Mouse (Mus musculus): Measurements from ENCODE around the gene Dnm1l.
"Not testable (repeated sequence)": the region's sequence is repeated elsewhere in the genome, so short reads cannot be mapped to it uniquely, and the experiment has no call there.

Gene Dnm1l

GRCm38 (mm10) chr16:16358481-16359100 is at the start of gene Dnm1l:
TSS of gene Dnm1l (minus strand) at chr16:16358959.
- peak; percentile 78 for DNase-seq (ENCODE audit: low spot score)

DNA sequence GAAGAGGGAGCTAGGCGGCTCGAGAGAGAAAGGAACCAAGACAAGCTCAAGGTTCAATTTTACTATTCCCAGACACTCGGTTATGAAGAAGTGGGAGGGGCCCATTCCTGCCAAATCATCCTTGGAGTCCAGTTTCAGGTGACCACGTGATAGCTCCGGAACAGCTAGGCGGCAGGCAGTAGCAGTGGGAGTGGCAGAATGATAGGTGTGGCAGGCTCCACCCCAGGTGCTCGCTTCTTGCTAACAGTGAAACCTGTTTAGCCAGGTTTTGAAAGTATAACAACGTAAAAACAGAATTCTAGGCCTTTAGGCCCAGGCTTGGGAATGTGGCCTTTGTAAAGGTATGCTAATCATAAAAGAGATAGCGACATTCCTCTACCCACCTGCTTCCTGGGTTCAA is 8.5 kb upstream of the Dnm1l start:
- not testable (repeated sequence) for DNase-seq (ENCODE audit: low spot score)

DNA sequence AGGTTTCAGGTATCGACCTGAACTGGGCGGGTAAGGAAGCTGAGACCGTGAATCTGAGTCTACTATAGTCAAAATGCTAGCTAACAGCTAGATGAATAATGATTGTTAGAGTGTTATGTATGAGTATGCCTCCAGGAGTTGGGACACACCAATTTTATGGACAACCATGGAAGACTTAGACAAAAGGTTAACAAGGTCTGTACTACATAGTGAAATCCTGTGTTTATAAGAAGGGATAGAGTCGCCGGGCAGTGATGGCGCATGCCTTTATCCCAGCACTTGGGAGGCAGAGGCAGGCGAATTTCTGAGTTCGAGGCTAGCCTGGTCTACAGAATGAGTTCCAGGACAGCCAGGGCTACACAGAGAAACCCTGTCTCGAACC is 333 bp upstream of the Dnm1l start:
- DNase-seq (ENCODE audit: low spot score), result not testable (repeated sequence)

DNA sequence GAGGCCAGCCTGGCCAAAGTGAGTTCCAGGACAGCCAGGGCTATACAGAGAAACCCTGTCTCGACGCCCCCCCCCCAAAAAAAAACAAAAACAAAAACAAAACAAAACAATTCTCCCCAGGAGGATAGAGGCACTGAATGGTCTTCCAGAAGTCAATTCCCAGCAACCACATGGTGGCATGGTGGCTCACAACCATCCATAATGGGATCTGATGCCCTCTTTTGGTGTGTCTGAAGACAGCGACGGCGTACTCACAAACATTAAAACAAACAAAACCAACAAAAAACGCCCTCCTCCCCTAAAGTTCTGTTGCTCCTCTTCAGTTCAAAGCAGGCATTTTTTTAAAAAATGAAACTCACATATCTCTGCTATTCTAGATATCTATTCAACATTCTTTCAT is 851 bp downstream of the Dnm1l start:
- DNase-seq (ENCODE audit: low spot score), result no peak

GRCm38 (mm10) chr16:16346420-16346819 is 12.3 kb downstream of the Dnm1l start:
- no peak for DNase-seq (ENCODE audit: low spot score)

- no peak for DNase-seq (ENCODE audit: low spot score)
Observed at GRCm38 (mm10) chr16:16325775-16326336, 32.9 kb downstream of the Dnm1l start.

DNA sequence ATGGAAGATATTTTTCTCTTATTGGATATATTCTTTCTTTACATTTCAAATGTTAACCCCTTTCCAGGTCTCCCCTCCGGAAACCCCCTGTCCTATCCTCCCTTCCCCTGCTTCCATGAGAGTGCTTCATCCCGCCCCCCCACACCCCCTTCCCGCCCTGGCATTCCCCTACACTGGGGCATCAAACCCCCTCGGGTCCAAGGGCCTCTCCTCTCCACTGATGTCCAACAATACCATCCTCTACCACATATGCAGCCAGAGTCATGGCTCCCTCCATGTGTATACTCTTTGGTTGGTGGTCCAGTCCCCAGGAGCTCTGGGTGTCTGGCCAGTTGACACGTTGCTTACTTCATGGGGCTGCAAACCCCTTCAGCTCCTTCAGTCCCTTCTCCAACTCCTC is 47.4 kb downstream of the Dnm1l start:
- no peak for DNase-seq (ENCODE audit: low spot score)

GRCm38 (mm10) chr16:16303888-16304287 is 54.9 kb downstream of the Dnm1l start:
- no peak for DNase-seq (ENCODE audit: low spot score)

- DNase-seq (ENCODE audit: low spot score), result no peak
Observed at GRCm38 (mm10) chr16:16303138-16303827, 55.5 kb downstream of the Dnm1l start.

- DNase-seq (ENCODE audit: low spot score), result peak; percentile 84
Observed at GRCm38 (mm10) chr16:16302369-16303137, 56.2 kb downstream of the Dnm1l start, which contains the start of gene Yars2. TSS of gene Yars2 (plus strand) at chr16:16302965.

DNA sequence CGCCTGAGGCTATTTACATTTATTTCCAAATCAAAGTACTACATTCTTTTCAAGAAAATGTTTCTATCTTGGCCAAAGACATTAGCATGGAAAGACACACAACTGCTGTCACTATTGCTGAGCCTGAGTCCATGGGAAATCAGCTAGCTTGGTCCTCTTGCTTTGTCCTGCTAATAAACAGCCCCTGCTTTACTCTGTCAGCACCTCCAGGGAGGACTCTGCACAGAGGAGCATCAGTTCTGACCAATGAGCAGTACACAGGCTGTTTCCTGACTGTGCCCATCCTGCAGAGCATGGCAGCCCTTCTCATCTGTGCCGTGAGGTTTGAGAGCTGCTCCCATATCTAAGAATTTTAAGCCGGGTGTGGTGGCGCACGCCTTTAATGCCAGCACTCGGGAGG is 85.0 kb downstream of the Dnm1l start:
- no peak for DNase-seq (ENCODE audit: low spot score)

DNA sequence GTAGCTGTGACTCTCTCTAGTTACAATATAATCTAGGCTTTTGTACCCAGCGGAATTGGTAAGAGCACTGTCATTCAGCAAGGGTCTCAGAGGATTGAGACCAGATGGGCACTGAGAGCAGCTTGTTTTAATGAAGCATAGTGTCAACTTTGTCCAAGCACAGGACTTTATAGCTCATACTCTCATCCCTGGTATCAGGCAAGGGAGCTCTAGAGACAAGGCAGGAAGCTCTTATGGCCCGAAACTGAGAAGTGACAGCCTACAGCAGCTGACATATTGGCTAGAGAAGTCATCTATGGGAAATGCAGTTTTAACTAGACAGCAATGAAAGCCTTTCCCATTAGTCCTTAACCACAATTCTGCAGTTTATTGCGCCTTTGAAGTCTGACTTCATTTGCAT is 85.8 kb downstream of the Dnm1l start:
- DNase-seq (ENCODE audit: low spot score), result no peak

DNA sequence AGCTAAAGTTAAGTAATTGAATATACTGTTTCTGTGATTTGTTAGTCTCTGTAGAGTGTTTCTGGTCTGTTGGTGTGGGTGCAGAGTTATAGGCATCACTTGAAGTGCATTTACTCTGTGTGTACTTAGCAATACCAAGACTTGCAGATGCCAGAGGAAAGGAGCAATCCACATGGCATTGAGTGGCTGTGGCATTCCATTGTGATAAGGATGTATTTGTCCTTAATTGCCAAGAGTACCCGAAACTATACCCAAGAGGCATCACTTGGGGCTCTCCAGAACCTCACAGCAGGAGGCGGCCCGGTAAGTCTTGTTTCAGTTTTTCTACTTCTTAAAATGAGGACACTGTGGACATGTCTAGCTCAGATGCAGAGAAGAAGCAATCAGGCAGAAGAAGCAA is 96.3 kb downstream of the Dnm1l start:
- no peak for DNase-seq (ENCODE audit: low spot score)
